Mouse (Mus musculus) MEL (cell line): ENCODE results near the gene Rcc1l.

Experiments used
- CTCF ChIP-seq, 3 experiments: IDR thresholded peaks in 2 of 3; conservative IDR thresholded peaks in 1 of 3; 2 replicates each; pipeline ENCODE4 v1.5.1; 2011 to 2012; ENCODE audit warnings: low read length in 3 of 3, low read depth in 2 of 3, mild to moderate bottlenecking in 2 of 3, improper control_type of control experiment in 1 of 3, inconsistent platforms in 1 of 3, mixed read lengths in 1 of 3, moderate library complexity in 1 of 3; ENCODE audit not compliant: control insufficient read depth in 1 of 3, insufficient read depth in 1 of 3, poor library complexity in 1 of 3, severe bottlenecking in 1 of 3
- GATA1 ChIP-seq: IDR thresholded peaks from 2 replicates; pipeline ENCODE4 v1.6.1; 2011; ENCODE audit warnings: low read depth, low read length, improper control_type of control experiment
- HCFC1 ChIP-seq: IDR thresholded peaks from 2 replicates; pipeline ENCODE4 v1.6.1; 2012; ENCODE audit warnings: low read depth, mild to moderate bottlenecking, inconsistent platforms, low read length, improper control_type of control experiment, moderate library complexity
- JUND ChIP-seq: IDR thresholded peaks from 2 replicates; pipeline ENCODE4 v1.6.1; 2011; ENCODE audit warnings: low read depth, mild to moderate bottlenecking, improper control_type of control experiment, low read length
- NRF1 ChIP-seq: IDR thresholded peaks from 2 replicates; pipeline ENCODE4 v1.6.1; 2014; ENCODE audit warnings: low read depth, mild to moderate bottlenecking, inconsistent platforms, low read length, improper control_type of control experiment, moderate library complexity; ENCODE audit not compliant: poor library complexity, insufficient read depth, severe bottlenecking
- POLR2A ChIP-seq, 2 experiments: IDR thresholded peaks; 2 replicates each; pipeline ENCODE4 v1.6.1; 2011 to 2012; ENCODE audit warnings: low read length in 2 of 2, mild to moderate bottlenecking in 2 of 2, control low read depth in 1 of 2, improper control_type of control experiment in 1 of 2, low read depth in 1 of 2, moderate library complexity in 1 of 2; ENCODE audit not compliant: control insufficient read depth in 1 of 2, insufficient read depth in 1 of 2, poor library complexity in 1 of 2
- POLR2AphosphoS2 ChIP-seq: IDR thresholded peaks from 2 replicates; pipeline ENCODE4 v1.6.1; 2011; ENCODE audit warnings: low read length, improper control_type of control experiment
- TAL1 ChIP-seq: IDR thresholded peaks from 2 replicates; pipeline ENCODE4 v1.6.1; 2012; ENCODE audit warnings: mild to moderate bottlenecking, inconsistent platforms, low read length, moderate library complexity, mixed read lengths

- no peak for TF ChIP-seq CTCF (IDR thresholded peaks at IDR 0.05 in 2 of 3, conservative IDR thresholded peaks at IDR 0.05 in 1 of 3; ENCODE audit: control insufficient read depth in 1 of 3, insufficient read depth in 1 of 3, low read depth in 2 of 3, low read length in 3 of 3, poor library complexity in 1 of 3, severe bottlenecking in 1 of 3)
- no peak for TF ChIP-seq HCFC1
- TF ChIP-seq TAL1 = no peak
- TF ChIP-seq JUND = no peak
- no peak for TF ChIP-seq GATA1
- no peak for TF ChIP-seq NRF1
- TF ChIP-seq POLR2A (IDR thresholded peaks at IDR 0.05; ENCODE audit: control insufficient read depth in 1 of 2, insufficient read depth in 1 of 2, low read depth in 1 of 2, low read length in 2 of 2, poor library complexity in 1 of 2) = no peak
- no peak for TF ChIP-seq POLR2AphosphoS2
Observed at GRCm38 (mm10) chr5:134119481-134120120, 57.0 kb downstream of the Rcc1l start.
